Mouse (Mus musculus): ENCODE results near the gene Shisa8.

The Shisa8 gene

GRCm38 (mm10) chr15:82203611-82204351 is 8.8 kb downstream of the Shisa8 start:
- DNase-seq (ENCODE audit: low spot score): no peak

GRCm38 (mm10) chr15:82203090-82203489 is 9.5 kb downstream of the Shisa8 start:
- no peak for DNase-seq (ENCODE audit: low spot score)

GRCm38 (mm10) chr15:82202086-82202485 is 10.5 kb downstream of the Shisa8 start:
- no peak for DNase-seq (ENCODE audit: low spot score)

GRCm38 (mm10) chr15:82199546-82199945 is 13.1 kb downstream of the Shisa8 start:
- no peak for DNase-seq (ENCODE audit: low spot score)

GRCm38 (mm10) chr15:82198342-82198741 is 14.3 kb downstream of the Shisa8 start:
- DNase-seq (ENCODE audit: low spot score): no peak

- no peak for DNase-seq (ENCODE audit: low spot score)
These were observed 14.7 kb downstream of the Shisa8 start for GRCm38 (mm10) chr15:82197937-82198336.

- DNase-seq (ENCODE audit: low spot score): no peak
These were observed 15.3 kb downstream of the Shisa8 start for GRCm38 (mm10) chr15:82197246-82197750.

GRCm38 (mm10) chr15:82196300-82196699 is 16.3 kb downstream of the Shisa8 start:
- no peak for DNase-seq (ENCODE audit: low spot score)

- DNase-seq (ENCODE audit: low spot score): no peak
These were observed 20.0 kb downstream of the Shisa8 start for GRCm38 (mm10) chr15:82192617-82193016.

- DNase-seq (ENCODE audit: low spot score): no peak
These were observed 24.0 kb downstream of the Shisa8 start for GRCm38 (mm10) chr15:82188481-82189240.

GRCm38 (mm10) chr15:82187924-82188323 is 24.7 kb downstream of the Shisa8 start:
- DNase-seq (ENCODE audit: low spot score): no peak

- no peak for DNase-seq (ENCODE audit: low spot score)
These were observed 25.2 kb downstream of the Shisa8 start for GRCm38 (mm10) chr15:82187401-82187800.

GRCm38 (mm10) chr15:82186931-82187330 is 25.7 kb downstream of the Shisa8 start:
- DNase-seq (ENCODE audit: low spot score): no peak

- DNase-seq (ENCODE audit: low spot score): no peak
These were observed 26.5 kb downstream of the Shisa8 start for GRCm38 (mm10) chr15:82186131-82186530.

GRCm38 (mm10) chr15:82185062-82185783 is 27.4 kb downstream of the Shisa8 start:
- DNase-seq (ENCODE audit: low spot score): no peak

GRCm38 (mm10) chr15:82184656-82185055 is 28.0 kb downstream of the Shisa8 start:
- no peak for DNase-seq (ENCODE audit: low spot score)

GRCm38 (mm10) chr15:82184183-82184582 is 28.4 kb downstream of the Shisa8 start:
- no peak for DNase-seq (ENCODE audit: low spot score)

GRCm38 (mm10) chr15:82183596-82183995 is 29.0 kb downstream of the Shisa8 start:
- DNase-seq (ENCODE audit: low spot score): no peak

- DNase-seq (ENCODE audit: low spot score): no peak
These were observed 30.3 kb downstream of the Shisa8 start for GRCm38 (mm10) chr15:82182311-82182710.

- no peak for DNase-seq (ENCODE audit: low spot score)
These were observed 31.5 kb downstream of the Shisa8 start for GRCm38 (mm10) chr15:82181131-82181530.

GRCm38 (mm10) chr15:82177743-82178290 is 34.8 kb downstream of the Shisa8 start:
- no peak for DNase-seq (ENCODE audit: low spot score)

GRCm38 (mm10) chr15:82175091-82175490 is 37.5 kb downstream of the Shisa8 start:
- no peak for DNase-seq (ENCODE audit: low spot score)
